Mouse (Mus musculus) midbrain, embryonic 14.5 days (tissue): ENCODE data around the gene Ube2n. TPM values are rescaled to one million over a fixed set of nuclear protein-coding genes. Genes with fewer than 3 reads are reported as not detected.

Experiments used
- ATAC-seq: fragments of 200-750 bp; cut with Nextera tagmentation; 2 replicates; pipeline ENCODE4 v1.8.0; 2017; ENCODE audit warnings: moderate number of reproducible peaks, moderate library complexity; ENCODE audit not compliant: low FRiP score, low TSS enrichment
- DNase-seq: peaks from one replicate; pipeline ENCODE4 v3.0.0-alpha.2; 2015
- H3K27ac ChIP-seq: fragments of 300-500 bp; sonication (generic); replicated peaks from 2 replicates; pipeline ENCODE4 v1.5.1; 2014; ENCODE audit warnings: mild to moderate bottlenecking, low read depth, low read length, moderate library complexity
- H3K27me3 ChIP-seq: fragments of 300-500 bp; sonication (generic); 2 replicates; pipeline ENCODE4 v1.6.1; 2014; ENCODE audit warnings: low read length, control low read depth, mixed read lengths; ENCODE audit not compliant: control insufficient read depth, insufficient read depth
- H3K36me3 ChIP-seq: fragments of 300-500 bp; sonication (generic); 2 replicates; pipeline ENCODE4 v1.6.1; 2014; ENCODE audit warnings: low read length, control low read depth; ENCODE audit not compliant: control insufficient read depth, insufficient read depth
- H3K4me1 ChIP-seq: fragments of 300-500 bp; sonication (generic); 2 replicates; pipeline ENCODE4 v1.6.1; 2014; ENCODE audit warnings: mild to moderate bottlenecking, antibody characterized with exemption, low read length, control low read depth; ENCODE audit not compliant: control insufficient read depth, insufficient read depth
- H3K4me2 ChIP-seq: fragments of 300-500 bp; sonication (generic); 2 replicates; pipeline ENCODE4 v1.6.1; 2014; ENCODE audit warnings: mild to moderate bottlenecking, low read length, moderate library complexity
- H3K4me3 ChIP-seq: fragments of 300-500 bp; sonication (generic); replicated peaks from 2 replicates; pipeline ENCODE4 v1.5.1; 2014; ENCODE audit warnings: low read depth, low read length
- H3K9ac ChIP-seq: fragments of 300-500 bp; sonication (generic); replicated peaks from 2 replicates; pipeline ENCODE4 v1.6.1; 2014; ENCODE audit warnings: mild to moderate bottlenecking, low read length, moderate library complexity
- H3K9me3 ChIP-seq: fragments of 300-500 bp; sonication (generic); 2 replicates; pipeline ENCODE4 v1.6.1; 2016; ENCODE audit warnings: low read length, control low read depth, mixed read lengths; ENCODE audit not compliant: control insufficient read depth
- WGBS: fragments of 180-500 bp; shearing (Covaris S2); extraction: QIAGEN DNeasy Blood & Tissue Kit; methylation state at CpG from one replicate; pipeline ENCODE4 v1.1.7; 2014; 5-methylcytosine and 5-hydroxymethylcytosine counted together
- polyA plus RNA-seq: library from polyadenylated mRNA; unstranded; fragments of >200 nt; fragmentation: Nextera tagmentation; extraction: Ambion mirVana; gene quantifications from 2 replicates; pipeline ENCODE4 v1.2.1, GENCODE M21; 2014

Gene Ube2n
- polyA plus RNA-seq, 1 experiment from 2014 or later = 383 TPM

DNA sequence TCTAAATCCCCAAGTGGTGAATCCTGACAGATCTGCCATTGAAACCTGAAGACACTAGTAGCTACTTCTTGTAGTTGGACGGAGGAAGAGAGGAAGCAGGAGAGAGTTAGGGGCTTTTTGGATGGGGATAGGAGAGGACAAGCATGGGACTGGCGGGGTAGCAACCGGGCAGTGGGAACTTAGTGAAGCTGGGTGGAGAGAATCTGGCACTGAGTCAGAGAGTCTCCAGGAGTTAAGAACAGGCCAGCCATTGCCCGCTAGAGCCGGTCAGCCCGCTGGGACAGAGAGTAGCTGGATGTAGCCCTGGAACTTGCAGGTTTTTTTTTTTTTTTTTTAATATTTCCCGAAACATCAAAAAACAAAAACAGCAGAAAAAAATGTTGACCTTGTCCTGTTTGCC is 18.4 kb downstream of the Ube2n start:
- no peak overlapping the region for H3K9ac ChIP-seq
- no peak for ATAC-seq
- WGBS = 93% methylated on average over 7 of the region's 7 CpGs
- H3K4me3 ChIP-seq = no peak overlapping the region
- H3K4me2 ChIP-seq = no peak overlapping the region
- no peaks in the 10 kb centered on the region for H3K36me3 ChIP-seq
- H3K4me1 ChIP-seq = 0 out of 2 replicates have a peak, but pooled peaks cover 3% of the 10 kb centered on the region
- no peak for DNase-seq
- no peaks in the 10 kb centered on the region for H3K9me3 ChIP-seq
- H3K27me3 ChIP-seq = no peaks in the 10 kb centered on the region
- no peak overlapping the region for H3K27ac ChIP-seq

DNA sequence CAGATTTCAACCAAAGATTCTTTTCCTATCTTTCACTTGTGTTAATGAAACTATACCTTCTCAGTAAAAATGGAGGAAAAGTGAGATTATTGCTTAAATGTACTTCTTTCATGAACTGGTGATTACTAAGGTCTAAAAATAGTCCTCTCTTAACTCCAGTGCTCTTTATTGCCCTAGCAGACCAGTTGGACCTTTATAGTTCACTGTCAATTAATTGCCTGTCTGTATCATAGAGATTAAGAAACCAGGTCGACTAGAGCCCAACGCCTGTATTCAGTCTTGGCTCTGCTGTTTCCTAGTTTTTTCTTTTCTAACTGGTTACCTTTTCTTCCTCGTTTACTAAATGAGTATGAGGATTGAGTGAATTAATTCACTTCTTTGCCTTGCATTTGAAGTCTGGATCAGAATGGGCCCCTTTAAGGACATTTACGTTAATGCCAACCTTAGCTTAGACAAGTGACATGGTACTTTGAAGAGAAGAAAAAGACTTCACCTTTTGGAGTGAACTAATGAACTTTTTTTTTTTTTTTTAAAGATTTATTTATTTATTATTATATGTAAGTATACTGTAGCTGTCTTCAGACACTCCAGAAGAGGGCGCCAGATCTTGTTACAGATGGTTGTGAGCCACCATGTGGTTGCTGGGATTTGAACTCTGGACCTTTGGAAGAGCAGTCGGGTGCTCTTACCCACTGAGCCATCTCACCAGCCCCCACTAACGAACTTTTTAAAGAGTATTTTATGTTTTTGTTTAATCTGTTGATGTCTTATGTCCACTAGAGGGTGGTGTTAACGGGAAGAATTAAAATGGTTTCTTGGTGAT is 20.7 kb downstream of the Ube2n start:
- ATAC-seq = no peak
- H3K36me3 ChIP-seq = no peaks in the 10 kb centered on the region
- H3K9ac ChIP-seq = no peak overlapping the region
- no peak for DNase-seq
- no peaks in the 10 kb centered on the region for H3K9me3 ChIP-seq
- H3K4me1 ChIP-seq = no peaks in the 10 kb centered on the region
- H3K4me2 ChIP-seq = no peak overlapping the region
- 96% methylated on average over 7 of the region's 8 CpGs for WGBS
- H3K4me3 ChIP-seq = no peak overlapping the region
- H3K27ac ChIP-seq = no peak overlapping the region
- H3K27me3 ChIP-seq = no peaks in the 10 kb centered on the region

DNA sequence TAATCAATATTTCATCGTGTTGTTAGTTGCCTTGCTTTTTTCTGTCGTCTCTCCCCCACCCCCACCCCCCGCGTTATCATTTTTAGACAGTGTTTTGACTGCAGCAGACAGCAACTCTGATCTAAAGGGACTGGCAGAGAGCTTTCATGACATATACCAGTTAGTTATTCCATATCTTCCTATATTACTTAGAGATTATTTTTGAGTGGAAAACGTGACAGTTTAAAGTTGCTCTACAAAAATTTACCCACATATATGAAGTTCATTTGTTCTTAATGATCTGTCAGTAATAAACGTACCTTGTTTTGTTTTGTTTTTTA is 21.2 kb downstream of the Ube2n start:
- Histone ChIP-seq H3K27me3 (no peaks in the 10 kb centered on the region), H3K9me3 (no peaks in the 10 kb centered on the region), H3K4me1 (no peaks in the 10 kb centered on the region), H3K9ac (no peak overlapping the region), H3K4me3 (no peak overlapping the region), H3K4me2 (no peak overlapping the region), H3K27ac (no peak overlapping the region), H3K36me3 (no peaks in the 10 kb centered on the region)
- whole genome bisulfite sequencing = 91% methylated on average over 6 of the region's 6 CpGs
- DNase-seq (no peak), ATAC-seq (no peak)

DNA sequence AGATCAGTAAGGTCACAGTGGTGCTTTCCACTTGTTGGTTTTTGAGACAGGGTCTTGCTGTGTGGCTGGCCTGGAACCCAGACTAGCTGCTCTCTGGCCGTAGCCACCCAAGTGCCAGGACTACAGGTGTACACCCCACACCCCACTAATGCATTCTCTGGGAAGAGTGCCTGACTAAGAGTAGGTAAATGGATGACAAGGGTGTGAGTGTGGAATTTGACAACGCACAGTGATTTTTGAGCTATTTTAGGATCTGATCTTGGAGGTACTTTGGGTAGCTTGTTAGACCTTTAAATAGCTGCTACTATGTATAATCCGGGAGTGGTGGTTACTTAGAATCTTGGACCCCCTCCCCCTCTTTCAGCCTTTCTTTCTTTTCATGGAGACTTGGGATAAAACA is 24.3 kb downstream of the Ube2n start:
- no peak overlapping the region for H3K9ac ChIP-seq
- ATAC-seq = no peak
- no peak for DNase-seq
- peaks cover 7% of the 10 kb centered on the region for H3K36me3 ChIP-seq
- H3K27me3 ChIP-seq = no peaks in the 10 kb centered on the region
- H3K9me3 ChIP-seq = no peaks in the 10 kb centered on the region
- no peak overlapping the region for H3K4me3 ChIP-seq
- H3K4me1 ChIP-seq = no peaks in the 10 kb centered on the region
- no peak overlapping the region for H3K27ac ChIP-seq
- no peak overlapping the region for H3K4me2 ChIP-seq
- 89% methylated on average over 3 of the region's 3 CpGs for WGBS

DNA sequence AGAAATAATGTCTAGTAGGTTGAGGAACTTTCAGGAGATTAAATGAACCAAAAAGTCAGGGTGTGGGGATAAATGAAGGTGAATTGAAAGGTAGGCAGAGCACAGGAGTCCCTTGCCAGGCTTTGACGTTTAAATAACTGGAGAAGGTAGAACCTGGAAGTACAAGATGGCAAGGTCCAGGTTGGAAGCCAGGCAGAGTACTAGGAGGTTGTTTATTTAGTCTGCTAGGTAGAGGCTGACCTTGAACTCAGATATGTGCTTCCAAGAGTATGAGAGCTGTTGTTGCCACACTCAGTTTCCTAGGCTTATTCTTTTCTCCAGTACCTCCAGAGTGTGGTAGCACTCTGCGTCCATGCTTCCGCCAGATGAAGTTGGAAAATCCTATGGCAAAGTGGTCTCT is 24.9 kb downstream of the Ube2n start:
- WGBS = 96% methylated on average over 3 of the region's 3 CpGs
- ATAC-seq = no peak

DNA sequence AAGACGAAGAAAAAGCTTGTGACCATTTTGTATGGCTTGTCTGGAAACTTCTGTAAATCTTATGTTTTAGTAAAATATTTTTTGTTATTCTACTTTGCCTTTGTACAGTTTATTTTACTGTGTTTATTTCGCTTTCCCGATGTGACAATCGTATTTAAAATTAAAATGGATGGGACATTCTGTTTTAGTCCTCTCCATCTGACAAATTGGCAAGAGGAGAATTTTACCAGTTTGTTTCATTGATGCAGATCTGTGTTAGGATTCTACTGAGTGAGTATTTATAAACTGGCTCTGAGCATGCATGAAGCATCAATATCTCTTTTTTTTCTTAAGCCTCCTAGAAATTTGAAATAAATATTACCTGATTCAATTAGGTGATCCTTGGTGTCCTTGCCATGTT is 28.0 kb downstream of the Ube2n start:
- peaks cover 33% of the 10 kb centered on the region for H3K36me3 ChIP-seq
- DNase-seq = no peak
- no peak for ATAC-seq
- no peaks in the 10 kb centered on the region for H3K27me3 ChIP-seq
- no peak overlapping the region for H3K9ac ChIP-seq
- no peak overlapping the region for H3K27ac ChIP-seq
- WGBS = 95% methylated on average over 4 of the region's 4 CpGs
- no peaks in the 10 kb centered on the region for H3K4me1 ChIP-seq
- H3K9me3 ChIP-seq = no peaks in the 10 kb centered on the region
- H3K4me2 ChIP-seq = no peak overlapping the region
- no peak overlapping the region for H3K4me3 ChIP-seq

More for the DNA sequence above, 24.9 kb downstream of the Ube2n start:
- Histone ChIP-seq H3K27me3 (no peaks in the 10 kb centered on the region), H3K27ac (no peak overlapping the region), H3K36me3 (peaks cover 13% of the 10 kb centered on the region), H3K9ac (no peak overlapping the region), H3K4me1 (no peaks in the 10 kb centered on the region), H3K4me3 (no peak overlapping the region), H3K9me3 (no peaks in the 10 kb centered on the region), H3K4me2 (no peak overlapping the region)
- no peak for DNase-seq

DNA sequence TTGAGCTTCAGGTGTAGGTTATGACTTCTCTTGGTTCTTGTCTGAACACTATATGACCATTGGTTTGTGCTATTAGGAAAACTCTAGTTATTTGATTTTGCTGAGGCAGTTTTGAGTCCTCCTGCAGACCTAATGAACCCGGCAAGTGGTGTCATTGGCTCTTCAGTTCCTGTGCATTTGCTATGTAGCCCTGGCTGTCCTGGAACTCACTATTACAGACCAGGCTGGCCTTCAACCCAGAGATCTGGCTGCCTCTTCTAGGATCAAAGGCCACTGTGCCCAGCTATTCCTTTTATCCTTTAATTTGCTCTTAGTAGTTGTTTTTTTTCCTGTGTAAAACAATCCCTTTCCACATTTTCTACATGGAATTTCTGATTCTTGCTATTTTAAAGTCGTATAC is 28.4 kb downstream of the Ube2n start:
- 93% methylated on average over 2 of the region's 2 CpGs for WGBS
- no peak overlapping the region for H3K4me3 ChIP-seq
- ATAC-seq (no peak), DNase-seq (no peak)
- peaks cover 37% of the 10 kb centered on the region for H3K36me3 ChIP-seq
- no peak overlapping the region for H3K4me2 ChIP-seq
- H3K27me3 ChIP-seq = no peaks in the 10 kb centered on the region
- no peak overlapping the region for H3K27ac ChIP-seq
- H3K9ac ChIP-seq = no peak overlapping the region
- H3K9me3 ChIP-seq = no peaks in the 10 kb centered on the region
- no peaks in the 10 kb centered on the region for H3K4me1 ChIP-seq

DNA sequence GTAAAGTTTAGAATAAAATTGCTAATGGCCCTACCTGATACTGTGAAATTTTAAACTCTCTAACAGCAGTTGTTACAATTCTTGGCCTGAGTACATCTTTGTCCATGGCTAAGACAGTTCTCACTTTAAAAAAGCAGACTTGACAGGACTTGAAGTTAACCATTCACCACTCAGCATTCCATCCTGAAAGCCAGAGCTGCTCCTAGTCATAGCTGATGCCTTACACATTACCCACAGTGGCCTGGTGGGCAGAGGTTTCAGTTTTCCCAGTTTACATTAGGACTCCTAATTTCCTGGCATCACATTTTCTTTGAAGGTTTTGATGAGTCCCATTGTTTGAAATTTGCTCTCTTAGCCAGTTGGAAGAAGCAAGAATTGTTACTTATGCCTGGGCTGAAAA is 29.1 kb downstream of the Ube2n start:
- Histone ChIP-seq H3K9ac (no peak overlapping the region), H3K4me1 (no peaks in the 10 kb centered on the region), H3K4me2 (no peak overlapping the region), H3K4me3 (no peak overlapping the region), H3K9me3 (no peaks in the 10 kb centered on the region), H3K27me3 (no peaks in the 10 kb centered on the region), H3K27ac (no peak overlapping the region), H3K36me3 (peaks cover 41% of the 10 kb centered on the region)
- ATAC-seq (no peak), DNase-seq (no peak)

DNA sequence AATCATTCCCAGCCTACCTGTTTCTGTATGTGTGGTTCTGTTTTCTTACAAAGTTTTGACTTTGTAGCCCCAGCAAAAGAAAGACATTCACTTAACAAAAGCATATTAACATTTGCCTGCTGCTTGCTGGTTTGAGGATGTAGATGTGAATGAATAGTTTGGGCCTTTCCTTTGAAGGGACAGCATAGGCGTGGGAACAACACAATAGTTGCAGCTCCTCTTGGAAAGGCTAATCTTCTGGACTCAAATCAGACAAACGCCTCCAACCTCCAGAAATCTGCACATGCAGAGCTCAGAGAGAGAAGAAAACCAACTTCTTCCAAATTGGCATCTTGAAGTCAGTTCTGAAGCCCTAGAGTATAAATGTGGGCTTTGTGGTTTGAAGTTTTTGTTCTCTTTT is 29.7 kb downstream of the Ube2n start:
- H3K9ac ChIP-seq = no peak overlapping the region
- H3K4me2 ChIP-seq = no peak overlapping the region
- ATAC-seq (no peak), DNase-seq (no peak)
- H3K27ac ChIP-seq = no peak overlapping the region
- H3K4me3 ChIP-seq = no peak overlapping the region
- 57% methylated on average over 2 of the region's 2 CpGs for WGBS
- H3K9me3 ChIP-seq = no peaks in the 10 kb centered on the region
- no peaks in the 10 kb centered on the region for H3K4me1 ChIP-seq
- peaks cover 48% of the 10 kb centered on the region for H3K36me3 ChIP-seq
- H3K27me3 ChIP-seq = no peaks in the 10 kb centered on the region
